Mouse (Mus musculus) heart, postnatal 14 days (tissue): Measurements from ENCODE around the gene Olfr352. TPM values are rescaled to one million over a fixed set of nuclear protein-coding genes. Genes with fewer than 3 reads are reported as not detected.

Source experiments
- DNase-seq, 2 experiments: peaks; one replicate each; pipeline ENCODE4 v3.0.0; 2021 to 2022
- intact Hi-C: fragments of 180-260 bp; cut with DNase I; formaldehyde crosslinking; loops from one replicate; pipeline ENCODE4 v1.15.1; 2025
- long read RNA-seq, 2 experiments: library from polyadenylated mRNA; stranded (forward); transcript quantifications; one replicate each; pipeline ENCODE4 v2.0.0; 2021
- total RNA-seq, 2 experiments: library from RNA; stranded (reverse); gene quantifications; 2 replicates each; pipeline ENCODE4 v1.2.3; 2021

Gene Olfr352
- not detected for total RNA-seq
- long read RNA-seq, experiment 1: 0 reads
- long read RNA-seq, experiment 2: 0 reads

DNA sequence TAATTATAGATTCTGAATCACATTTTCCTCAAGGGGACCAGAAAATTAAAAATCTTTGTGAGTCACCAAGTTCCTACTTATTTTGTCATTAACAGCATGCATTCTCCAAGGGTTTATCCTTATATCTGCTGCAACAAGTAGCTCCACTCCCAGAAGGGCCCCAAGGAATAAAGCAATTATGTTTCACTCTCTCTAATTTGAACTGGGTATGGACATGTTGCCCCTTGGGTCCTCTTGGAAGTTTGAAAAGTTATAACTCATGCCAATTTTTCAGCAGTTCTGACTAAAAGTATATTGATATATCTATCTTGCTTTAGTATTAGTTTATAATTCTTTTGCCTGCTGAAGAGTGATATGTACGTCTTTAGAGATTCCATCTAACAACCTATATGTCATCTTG, at the start of gene Olfr352:
Olfr352 (plus strand) TSS at position 301 of the 400 bp plus-strand sequence.
- intact Hi-C loops: no loop called here
- DNase-seq: no peak

DNA sequence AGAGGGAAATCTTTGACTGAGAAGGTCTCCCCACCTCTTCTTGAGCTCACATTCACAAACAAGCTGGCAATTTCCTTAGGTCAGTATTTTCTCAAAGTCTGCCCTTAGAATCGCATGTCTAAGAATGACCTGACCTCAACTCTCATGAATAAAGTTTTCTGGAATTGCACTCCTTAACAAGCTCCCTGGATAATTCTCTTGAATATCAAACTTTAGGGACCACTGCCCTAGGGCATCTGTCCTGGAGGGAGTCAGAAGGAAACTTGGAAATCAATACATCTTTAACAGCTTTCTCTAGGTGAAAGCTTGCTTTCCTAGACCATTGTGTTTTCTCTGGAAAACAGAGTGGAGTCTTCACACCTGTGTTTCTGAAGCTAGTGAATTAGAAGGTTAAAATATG, 22.2 kb upstream of the Olfr352 start, which contains the start of gene Olfr350:
Olfr350 (plus strand) TSS at position 301 of the 400 bp plus-strand sequence.
- intact Hi-C loops: no loop called here
- no peak for DNase-seq

DNA sequence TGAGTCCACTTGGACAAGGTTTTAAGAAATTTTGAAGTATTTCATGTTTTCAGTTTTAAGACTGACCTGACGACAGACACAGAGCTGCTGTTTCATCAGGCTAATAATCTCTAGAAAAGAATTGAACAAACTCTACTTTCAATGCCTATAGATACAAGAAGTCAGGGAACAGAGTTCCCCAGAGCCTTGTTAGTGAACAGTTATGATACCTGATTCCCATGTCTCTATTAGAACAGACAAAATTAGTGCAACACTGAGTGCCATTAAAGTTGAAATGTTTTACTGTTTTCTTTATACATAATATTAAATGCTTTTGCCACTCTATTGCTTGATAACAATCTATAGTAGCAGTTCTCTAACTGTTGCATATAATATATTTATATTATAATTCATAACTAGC, 5.7 kb upstream of the Olfr352 start, which contains the start of gene Olfr351:
Olfr351 (minus strand) TSS at position 101 of the 400 bp plus-strand sequence.
- DNase-seq: no peak
- intact Hi-C loops: no loop called here

DNA sequence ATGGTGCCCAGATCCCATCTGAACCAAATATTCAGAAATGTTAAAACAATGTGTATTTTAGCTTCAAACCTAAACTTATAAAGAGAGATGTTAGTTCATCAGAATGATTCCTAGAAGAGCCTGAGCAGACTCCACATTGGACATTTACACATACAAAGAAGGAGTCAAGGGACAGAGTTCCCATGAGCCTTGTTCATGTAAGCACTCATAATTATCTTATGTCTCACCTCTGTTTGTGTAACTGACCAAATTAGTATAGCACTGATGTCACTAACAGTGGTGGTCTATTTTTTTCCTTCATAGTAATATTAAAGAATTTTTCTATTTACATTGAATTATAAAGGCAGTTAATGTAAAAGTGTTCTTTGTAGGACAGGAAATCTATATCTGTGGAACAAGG, 24.6 kb downstream of the Olfr352 start, which contains the start of gene Olfr353:
Olfr353 (minus strand) TSS at position 101 of the 400 bp plus-strand sequence.
- DNase-seq: no peak
- intact Hi-C loops: no loop called here

DNA sequence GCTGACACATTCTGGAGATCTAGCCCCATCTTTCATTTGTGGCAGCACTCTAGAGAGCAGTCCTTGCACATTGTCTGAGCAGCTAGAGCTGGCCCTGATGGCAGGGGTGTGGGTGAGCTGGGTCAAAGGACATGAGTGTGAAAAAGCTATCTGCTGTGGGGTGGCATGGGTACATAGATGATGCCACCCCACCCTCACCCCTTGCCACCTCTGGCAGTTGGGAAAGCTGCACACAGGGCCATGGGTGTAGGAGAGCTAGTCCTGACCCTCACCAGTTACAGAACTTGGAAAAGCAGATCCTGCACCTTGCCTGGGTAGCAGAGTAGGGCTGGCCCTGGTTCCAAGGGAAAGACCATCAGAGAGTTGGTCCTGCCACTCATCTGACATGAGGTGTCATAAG, 28.9 kb downstream of the Olfr352 start:
- no peak for DNase-seq
- intact Hi-C loops: no loop called here

DNA sequence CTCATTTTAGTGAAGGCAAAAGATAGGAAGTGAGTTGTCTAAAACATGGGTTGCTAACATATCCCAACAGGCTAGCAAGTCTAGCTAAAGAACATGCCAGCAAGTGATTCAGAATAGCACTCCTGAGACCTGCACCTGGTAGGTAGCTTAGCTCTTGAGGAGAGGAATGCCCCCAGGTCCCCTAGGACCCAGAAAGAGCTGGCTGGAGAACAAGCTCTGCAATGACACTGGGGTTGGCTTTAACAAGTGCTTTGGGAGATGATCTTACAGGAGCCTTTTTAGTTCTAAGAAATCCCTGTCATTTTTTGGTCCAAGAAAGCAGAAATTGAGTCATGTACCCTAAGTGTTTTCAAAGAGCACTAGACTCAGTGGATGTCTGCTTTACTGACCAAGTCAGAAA, 37.1 kb downstream of the Olfr352 start, which contains the start of gene Olfr354:
Olfr354 (plus strand) TSS at position 301 of the 400 bp plus-strand sequence.
- no peak for DNase-seq
- intact Hi-C loops: no loop called here

Other genes with a start within 250 kb of the Olfr352 start
- gene Olfr345, start 228.4 kb upstream of the Olfr352 start, total RNA-seq: not detected
- gene Olfr346, start 182.7 kb upstream of the Olfr352 start, total RNA-seq: not detected
- not detected for gene Olfr347, start 136.6 kb upstream of the Olfr352 start, total RNA-seq
- gene Olfr348, start 84.2 kb upstream of the Olfr352 start, total RNA-seq: not detected
- gene Olfr50, start 77.9 kb upstream of the Olfr352 start, total RNA-seq: not detected
- gene Olfr3, start 51.4 kb upstream of the Olfr352 start, total RNA-seq: not detected
- gene Olfr350, start 22.1 kb upstream of the Olfr352 start, total RNA-seq: not detected
- gene Olfr351, start 5.8 kb upstream of the Olfr352 start, total RNA-seq: not detected
- gene Olfr353, start 24.5 kb downstream of the Olfr352 start, total RNA-seq: not detected
- not detected for gene Olfr354, start 37.2 kb downstream of the Olfr352 start, total RNA-seq
- not detected for gene Olfr355, start 60.4 kb downstream of the Olfr352 start, total RNA-seq
- gene Olfr356, start 68.7 kb downstream of the Olfr352 start, total RNA-seq: not detected
- not detected for gene Olfr357, start 125.4 kb downstream of the Olfr352 start, total RNA-seq
- gene Olfr358, start 140.9 kb downstream of the Olfr352 start, total RNA-seq: not detected
- not detected for gene Olfr360, start 197.3 kb downstream of the Olfr352 start, total RNA-seq
- gene Olfr361, start 220.8 kb downstream of the Olfr352 start, total RNA-seq: not detected
- not detected for gene Olfr362, start 249.4 kb downstream of the Olfr352 start, total RNA-seq